Comparison of ENCODE assay signal across 16 mouse cellular contexts in genomic region chr7:36687508-36687907, GRCm38 (mm10). TPM values are rescaled to one million over a fixed set of nuclear protein-coding genes. Genes with fewer than 3 reads are reported as not detected.
DNase-seq lines count a peak whose midpoint lies in the region; TF ChIP-seq lines count a peak whose summit lies in the region.
"Had no signal": no experiment of that assay in that cellular context is flagged by ENCODE, and none has a peak within 500 bp of the region (broad histone marks: within the 10 kb centered on the region; RNA-seq: fewer than 3 reads in every experiment).

No protein-coding gene starts in this region.

- H3K79me2 ChIP-seq in myocyte (ENCODE audit: control insufficient read depth, insufficient read depth): peaks cover 18% of the 10 kb centered on the region

- no peaks in the 10 kb centered on the region for H3K27me3 ChIP-seq in myocyte (ENCODE audit: control insufficient read depth, insufficient read depth, insufficient read length)
- H3K27me3 ChIP-seq: CH12.LX had no signal

- no peak overlapping the region for H3ac ChIP-seq in myocyte (ENCODE audit: control insufficient read depth, insufficient read length)

- no peak overlapping the region for H3K4me2 ChIP-seq in myocyte (ENCODE audit: low read depth)

- H3K36me3 ChIP-seq in myocyte (ENCODE audit: control insufficient read depth, insufficient read depth): no peaks in the 10 kb centered on the region
- H3K36me3 ChIP-seq: G1E had no signal

- DNase-seq in natural killer cell, adult 2 months (ENCODE audit: low spot score in 2 of 2): no peak
- DNase-seq: adrenal gland, adult 2 months; adrenal gland, adult 8-10 months; adrenal gland, postnatal 10 days; adrenal gland, postnatal 14 days; adrenal gland, postnatal 25 days; adrenal gland, postnatal 36 days; B cell, adult 2 months; cerebellum, adult 11 months; cerebellum, adult 11-12 months; cerebellum, adult 18-20 months; cerebellum, adult 2 months had no signal

- TF ChIP-seq POLR2A in myocyte (IDR thresholded peaks at IDR 0.05; ENCODE audit: insufficient read length, low read depth): no peak

- no peak overlapping the region for H3K4me3 ChIP-seq in myocyte

TF ChIP-seq in myocyte, 11 proteins besides CTCF, POLR2A, EP300 and RAD21:
- no peak for TF ChIP-seq POLR2AphosphoS2 (IDR thresholded peaks at IDR 0.05; ENCODE audit: insufficient read length, low read depth)
- TF ChIP-seq MYOD1 (IDR thresholded peaks at IDR 0.05; ENCODE audit: control insufficient read depth in 1 of 3, insufficient read length in 2 of 3, low read depth in 2 of 3): peak in 2 of 3 experiments; percentile 69 to 74
- peak; percentile 8 for TF ChIP-seq TCF12 (IDR thresholded peaks at IDR 0.05; ENCODE audit: insufficient read depth, poor library complexity, severe bottlenecking)

RNA-seq across cellular contexts. Expression of gene Tshz3, which starts 10.4 kb away (rescaled TPM):
- 6.5 TPM for polyA plus RNA-seq in myocyte (2012; fragmentation: generic; extraction: Trizol)
- polyA plus RNA-seq: CD4-positive, CD25-positive, alpha-beta regulatory T cell, adult 4 months; G1E had no signal
